Mouse (Mus musculus) embryonic stem cell, embryonic (primary cell): ENCODE results near the gene Fkbp2.

ENCODE experiments used
- CTCF ChIA-PET, 4 experiments: fragments of 300-600 bp in 2 of 4; fragments of 350-600 bp in 2 of 4; sonication (Branson Sonifier 250); formaldehyde crosslinking; loops; one replicate each; lab custom pipeline; 2022; ENCODE audit warnings: inconsistent platforms in 2 of 4; lab: Charles Lee
- POLR2A ChIA-PET, 4 experiments: fragments of 300-600 bp in 2 of 4; fragments of 350-600 bp in 2 of 4; sonication (Branson Sonifier 250); formaldehyde crosslinking; loops; one replicate each; lab custom pipeline; 2022; ENCODE audit warnings: antibody characterized with exemption in 4 of 4, inconsistent platforms in 1 of 4; lab: Charles Lee

The Fkbp2 gene

DNA sequence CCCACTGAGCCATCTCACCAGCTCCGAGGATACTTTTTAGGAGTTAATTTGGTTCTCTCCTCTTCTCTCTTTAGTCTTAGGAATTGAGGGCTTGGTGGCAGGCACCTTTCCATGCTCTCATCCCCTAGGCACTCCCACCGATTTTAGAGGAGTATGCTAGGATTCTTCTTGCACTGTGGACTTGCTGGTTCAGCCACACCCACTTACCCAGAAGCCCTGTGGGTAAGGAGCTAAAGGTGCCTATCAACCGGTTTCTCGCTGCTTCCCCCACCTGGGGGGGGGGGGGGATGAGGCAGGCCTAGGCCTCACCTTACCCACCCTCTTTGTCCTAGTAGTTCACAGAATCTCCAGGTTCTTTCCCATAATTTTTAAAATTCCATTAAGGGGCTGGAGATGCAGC lies 32.6 kb downstream of the Fkbp2 start:
- POLR2A ChIA-PET, result interaction anchor here in 3 of 4 experiments (0.5 to 12.2 kb wide), 25 partner anchors 9 to 1775 kb away, joined by 3 to 134 read pairs (median 3); partner anchors contain the start of genes Cox8a (in 1 of the 3), Esrra (in 1 of the 3), Kcnk4 (in 1 of the 3) and Nudt22 (in 1 of the 3)
- CTCF ChIA-PET, result interaction anchor here in 2 of 4 experiments (0.6 to 1.4 kb wide), 6 partner anchors 11 to 948 kb away, joined by 3 to 7 read pairs (median 4); partner anchors contain the start of gene Kcnk4 (in 1 of the 2)

DNA sequence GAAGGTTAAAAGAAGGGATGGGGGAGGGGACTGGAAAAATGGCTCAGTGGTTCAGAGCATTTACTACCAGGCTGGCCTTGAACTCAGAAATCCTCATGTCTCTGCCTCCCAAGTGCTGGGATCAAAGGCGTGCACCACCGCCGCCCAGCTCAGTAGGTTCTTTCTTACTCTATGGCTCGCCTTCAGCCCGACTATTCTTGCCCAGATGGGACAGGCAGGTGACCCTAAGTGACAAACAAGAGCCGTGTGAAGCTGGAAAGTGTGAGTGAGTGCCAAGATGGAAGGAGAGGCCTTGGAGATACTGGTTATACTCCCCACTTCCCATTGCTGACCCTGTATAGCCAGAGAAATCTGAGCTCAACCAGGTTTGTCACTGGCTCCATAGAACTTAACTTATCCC lies 36.6 kb downstream of the Fkbp2 start:
- ChIA-PET CTCF (interaction anchor here in 2 of 4 experiments (0.7 to 3.4 kb wide), 4 partner anchors 8 to 52 kb away, joined by 3 to 19 read pairs (median 8); partner anchors contain the start of genes Nudt22 (in 1 of the 2) and Trpt1 (in 1 of the 2)), POLR2A (interaction anchor here in 3 of 4 experiments (0.6 to 4.3 kb wide), 13 partner anchors 8 to 449 kb away, joined by 3 to 77 read pairs (median 4); partner anchors contain the start of genes Esrra (in 1 of the 3), Fkbp2 (in 1 of the 3) and Kcnk4 (in 1 of the 3))

DNA sequence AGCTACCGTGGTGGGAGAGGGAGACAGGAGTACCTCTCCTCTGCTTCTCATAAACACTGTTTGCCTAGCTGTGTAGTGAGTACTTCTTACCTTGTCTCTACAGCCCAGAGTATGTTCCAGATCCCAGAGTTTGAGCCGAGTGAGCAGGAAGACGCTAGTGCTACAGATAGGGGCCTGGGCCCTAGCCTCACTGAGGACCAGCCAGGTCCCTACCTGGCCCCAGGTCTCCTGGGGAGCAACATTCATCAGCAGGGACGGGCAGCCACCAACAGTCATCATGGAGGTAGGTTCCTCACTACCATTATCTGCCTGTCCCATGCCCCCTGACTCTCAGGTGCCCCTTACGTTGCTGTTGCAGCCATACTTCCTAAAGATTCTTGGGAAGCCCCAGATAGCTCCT lies 37.5 kb downstream of the Fkbp2 start:
- ChIA-PET POLR2A (interaction anchor here (1.1 to 4.3 kb wide), 25 partner anchors 8 to 544 kb away, joined by 3 to 77 read pairs (median 7); partner anchors contain the start of genes Esrra (in 2 of the 4), Fkbp2 (in 2 of the 4), Kcnk4 (in 1 of the 4) and Plcb3 (in 1 of the 4)), CTCF (interaction anchor here in 2 of 4 experiments (0.6 to 3.4 kb wide), 8 partner anchors 8 to 1429 kb away, joined by 3 to 19 read pairs (median 4); no protein-coding TSS in a partner anchor)

DNA sequence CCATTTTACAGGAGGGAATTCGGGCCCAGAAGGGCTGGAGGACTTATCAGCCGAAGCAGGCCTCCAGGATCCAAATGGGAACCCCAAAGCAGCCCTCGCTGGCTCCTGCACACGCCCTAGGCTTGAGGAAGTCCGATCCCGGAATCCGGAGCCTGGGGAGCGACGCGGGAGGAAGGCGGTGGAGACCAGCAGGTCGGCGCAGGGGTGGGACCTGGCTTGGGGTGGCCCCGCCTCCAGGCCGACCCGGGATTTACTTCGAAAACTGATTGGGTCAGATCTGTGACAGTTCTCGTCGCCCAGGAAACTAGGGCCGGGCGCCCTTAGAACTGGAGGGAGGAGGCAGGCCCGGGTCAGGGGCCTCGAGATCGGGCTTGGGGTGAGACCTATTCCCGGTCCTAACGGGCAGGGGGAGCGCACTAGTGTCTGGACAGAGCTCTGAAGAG lies 38.0 kb downstream of the Fkbp2 start, which contains the start of gene Gpr137:
Gene Gpr137 (minus strand): TSS at position 232 of the 443 bp plus-strand sequence.
- ChIA-PET POLR2A (interaction anchor here (0.9 to 4.3 kb wide), 45 partner anchors 8 to 579 kb away, joined by 3 to 77 read pairs (median 5); partner anchors contain the start of genes Esrra (in 3 of the 4), Fkbp2 (in 3 of the 4), Sf1 (in 2 of the 4) and Catsperz (in 1 of the 4)), CTCF (interaction anchor here in 3 of 4 experiments (0.6 to 3.4 kb wide), 21 partner anchors 8 to 1428 kb away, joined by 3 to 19 read pairs (median 4); partner anchors contain the start of genes Catsperz (in 2 of the 3), Nudt22 (in 1 of the 3) and Trpt1 (in 1 of the 3))

DNA sequence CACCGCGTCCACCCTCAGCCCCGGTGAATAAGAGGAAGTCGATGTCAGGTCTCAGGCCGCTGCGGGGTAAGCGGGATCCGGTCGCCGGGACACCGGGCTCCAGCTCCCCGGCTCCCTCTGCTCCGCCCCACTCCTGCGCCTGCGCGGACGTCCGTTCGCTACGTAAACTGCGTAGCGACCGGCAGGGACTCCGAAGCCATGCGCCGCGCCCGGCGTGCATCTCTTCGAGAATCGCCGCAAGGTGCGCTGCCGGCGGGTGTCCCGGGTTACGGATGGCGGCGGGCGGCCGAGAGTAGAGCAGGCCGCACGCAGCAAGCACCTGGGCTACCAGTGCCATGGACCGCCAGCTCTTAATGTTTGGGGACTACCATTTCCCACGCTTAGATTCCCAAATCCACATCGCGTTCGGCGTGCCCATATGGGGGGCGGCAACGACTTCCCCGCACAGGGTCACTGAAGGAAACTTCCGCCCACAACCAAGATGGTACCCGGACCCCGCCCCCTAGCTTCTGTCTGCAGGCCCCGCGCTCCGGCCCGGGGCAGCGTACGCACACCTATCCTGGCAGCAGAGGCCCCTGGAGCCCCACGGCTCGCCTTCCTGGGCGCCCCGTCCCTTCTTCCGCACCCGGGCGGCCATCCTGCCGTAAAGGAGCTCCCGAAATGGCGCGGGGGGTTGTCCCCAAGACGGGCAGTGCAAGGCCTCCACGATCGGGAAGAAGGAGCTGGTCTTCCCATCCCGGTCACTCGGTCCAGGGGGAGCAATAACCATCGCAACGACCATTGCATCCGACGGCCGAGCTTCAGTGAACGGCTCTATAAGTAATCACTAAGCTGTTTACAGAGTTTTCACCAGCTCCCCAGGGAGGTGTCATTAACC lies 38.7 kb downstream of the Fkbp2 start, which contains the start of gene Bad:
Gene Bad (plus strand): TSS at position 490 of the 877 bp plus-strand sequence.
- POLR2A ChIA-PET, result interaction anchor here (0.6 to 4.3 kb wide), 68 partner anchors 9 to 1781 kb away, joined by 3 to 77 read pairs (median 4); partner anchors contain the start of genes Esrra (in 3 of the 4), Fkbp2 (in 3 of the 4), Stip1 (in 3 of the 4) and Plcb3 (in 2 of the 4)
- CTCF ChIA-PET, result interaction anchor here in 3 of 4 experiments (0.6 to 3.4 kb wide), 25 partner anchors 9 to 495 kb away, joined by 3 to 19 read pairs (median 3); partner anchors contain the start of genes Catsperz (in 2 of the 3), Nudt22 (in 1 of the 3) and Trpt1 (in 1 of the 3)

DNA sequence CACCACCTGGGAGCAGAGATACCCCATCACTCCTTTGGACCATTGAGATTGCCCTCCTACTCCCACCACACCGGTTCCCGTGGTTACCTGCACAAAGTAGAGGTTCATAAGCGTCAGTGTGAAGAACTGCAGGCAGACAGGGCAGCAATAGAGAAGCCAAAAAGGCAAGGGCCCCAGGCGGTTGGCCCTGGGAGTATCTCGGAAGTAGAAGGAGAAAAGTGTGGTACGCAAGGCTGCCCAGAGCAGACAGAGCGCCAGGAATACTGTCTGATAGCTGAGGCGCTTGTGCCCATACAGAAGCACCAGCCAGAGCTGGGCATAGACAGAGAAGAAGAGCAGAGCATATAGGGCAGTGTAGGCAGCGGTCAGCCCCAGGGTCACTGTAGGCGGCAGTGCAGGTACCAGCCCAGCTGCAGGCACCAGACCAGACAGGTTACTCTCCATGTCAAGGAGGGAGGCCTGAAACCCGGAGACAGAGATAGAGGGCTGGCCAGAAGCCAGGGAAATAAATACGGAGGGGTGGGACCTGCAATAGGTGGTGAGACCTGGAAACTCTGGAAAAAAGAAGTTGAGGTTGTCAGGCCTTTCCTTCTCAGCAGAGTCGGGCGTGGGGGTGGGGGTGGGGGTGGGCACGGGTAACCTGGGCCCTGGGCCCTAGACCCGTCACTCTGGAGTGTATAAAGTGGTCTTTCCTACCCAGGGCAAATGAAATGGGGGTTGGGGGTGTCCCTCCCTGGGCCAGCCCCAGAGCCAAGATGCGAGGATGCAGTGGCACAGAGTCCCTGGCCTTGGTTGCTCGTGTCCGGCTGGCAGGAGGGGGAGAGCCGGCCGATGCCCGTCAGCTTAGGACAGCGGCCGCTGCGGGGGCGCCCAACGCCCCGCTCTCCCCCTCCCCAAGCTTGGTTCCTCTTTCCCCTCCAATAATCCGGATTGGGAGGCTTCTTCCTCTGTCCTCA lies 39.6 kb downstream of the Fkbp2 start:
- ChIA-PET CTCF (interaction anchor here in 3 of 4 experiments (0.6 to 3.4 kb wide), 15 partner anchors 9 to 449 kb away, joined by 3 to 19 read pairs (median 5); partner anchors contain the start of gene Catsperz (in 2 of the 3)), POLR2A (interaction anchor here (0.6 to 4.3 kb wide), 49 partner anchors 8 to 1782 kb away, joined by 3 to 77 read pairs (median 4); partner anchors contain the start of genes Stip1 (in 3 of the 4), Esrra (in 2 of the 4), Fkbp2 (in 2 of the 4) and Plcb3 (in 2 of the 4))

DNA sequence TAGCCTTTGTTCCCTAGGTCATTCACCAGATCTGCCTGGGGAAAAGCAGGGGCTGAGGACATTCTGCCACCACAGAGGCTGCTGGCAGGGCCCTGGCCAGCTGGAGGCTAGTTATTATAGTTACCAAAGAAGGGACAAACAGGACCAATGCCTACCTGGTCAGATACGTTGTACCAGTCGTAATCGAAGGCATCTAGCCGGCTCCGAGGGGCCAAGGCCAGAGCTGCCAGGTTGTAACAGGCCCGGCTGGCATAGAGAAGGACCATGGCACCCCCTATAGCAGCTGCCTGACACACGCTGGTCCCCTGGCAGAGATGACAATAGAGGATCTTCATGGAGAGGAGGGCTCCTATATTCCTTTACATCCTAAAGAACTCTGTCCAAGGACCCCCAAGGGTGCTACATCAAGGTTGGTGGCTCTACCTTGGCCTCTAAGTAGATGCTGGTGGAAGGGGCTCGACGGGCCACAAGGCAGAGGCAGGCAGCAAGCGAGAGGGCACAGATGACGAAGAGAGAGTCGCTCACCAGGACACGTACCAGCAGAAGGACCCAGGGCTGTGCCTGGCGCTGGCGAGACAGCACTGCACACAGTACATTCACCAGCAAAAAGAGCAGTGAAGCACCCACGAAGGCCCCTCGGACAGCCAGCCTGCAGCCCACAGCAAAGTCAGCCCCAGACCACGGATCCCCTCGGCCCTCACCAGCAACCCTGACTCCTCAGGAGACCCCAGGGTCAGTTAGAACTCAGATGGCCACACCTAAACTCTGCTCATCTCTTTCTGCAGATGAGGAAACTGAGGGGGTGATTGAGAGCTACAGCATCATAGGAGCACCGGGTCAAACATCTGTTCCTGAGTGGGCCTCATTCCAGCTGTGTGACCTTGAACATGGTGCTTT lies 40.9 kb downstream of the Fkbp2 start:
- POLR2A ChIA-PET, result interaction anchor here in 1 of 4 experiments (3.8 kb wide), 1 partner anchor 12 kb away, joined by 62 read pairs; no protein-coding TSS in a partner anchor

DNA sequence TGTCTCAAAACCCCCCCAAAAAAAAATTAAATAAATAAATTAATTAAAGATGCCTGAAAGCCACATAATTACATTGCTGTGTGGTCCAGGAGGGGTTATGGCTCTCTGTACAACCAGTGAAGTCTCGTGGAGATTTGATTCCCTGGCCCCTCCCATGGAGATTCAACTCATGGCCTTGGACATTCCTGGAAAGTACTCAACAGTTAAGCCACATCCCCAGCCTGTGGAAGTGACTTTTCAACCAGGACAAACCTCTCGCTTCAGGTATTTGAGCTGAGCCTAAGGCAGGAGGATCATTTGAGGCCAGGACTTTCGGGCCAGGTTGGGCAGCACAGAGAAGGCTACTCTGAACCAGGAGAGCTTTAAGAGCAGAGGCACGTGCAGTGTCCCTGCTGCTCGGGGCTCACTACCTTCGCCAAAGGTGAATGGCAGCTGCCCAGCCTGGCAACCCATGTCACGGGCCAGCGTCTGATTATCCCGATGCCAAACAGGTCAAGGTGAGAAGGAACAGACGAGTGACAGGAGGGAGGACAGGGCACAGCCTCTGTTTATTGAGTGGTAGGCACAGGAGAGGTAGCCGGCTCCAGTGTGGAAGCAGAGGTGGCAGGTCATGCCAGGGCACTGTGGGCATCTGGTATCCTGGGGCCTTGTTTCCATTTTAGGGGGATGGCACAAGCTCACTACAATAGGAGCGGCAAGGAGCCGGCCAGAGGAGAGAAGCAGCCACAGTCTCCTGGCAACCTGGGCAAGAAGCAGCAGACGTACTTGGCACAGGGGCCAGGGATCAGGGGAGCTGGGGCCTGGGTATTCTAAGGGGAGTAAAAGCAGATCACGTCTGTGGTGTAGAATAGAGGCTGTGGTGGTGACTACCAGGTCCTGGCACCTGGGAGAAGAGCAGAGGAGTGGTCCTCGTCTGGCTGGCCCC lies 42.5 kb downstream of the Fkbp2 start:
- POLR2A ChIA-PET, result interaction anchor here in 1 of 4 experiments (0.7 to 1.2 kb wide), 2 partner anchors 13 kb away, joined by 3 read pairs; no protein-coding TSS in a partner anchor
- CTCF ChIA-PET, result interaction anchor here in 2 of 4 experiments (0.8 to 1.2 kb wide), 3 partner anchors 14 to 28 kb away, joined by 3 to 4 read pairs (median 4); partner anchors contain the start of gene Trmt112 (in 1 of the 2)

More for the DNA sequence above, 40.9 kb downstream of the Fkbp2 start:
- CTCF ChIA-PET, result no interaction called here

DNA sequence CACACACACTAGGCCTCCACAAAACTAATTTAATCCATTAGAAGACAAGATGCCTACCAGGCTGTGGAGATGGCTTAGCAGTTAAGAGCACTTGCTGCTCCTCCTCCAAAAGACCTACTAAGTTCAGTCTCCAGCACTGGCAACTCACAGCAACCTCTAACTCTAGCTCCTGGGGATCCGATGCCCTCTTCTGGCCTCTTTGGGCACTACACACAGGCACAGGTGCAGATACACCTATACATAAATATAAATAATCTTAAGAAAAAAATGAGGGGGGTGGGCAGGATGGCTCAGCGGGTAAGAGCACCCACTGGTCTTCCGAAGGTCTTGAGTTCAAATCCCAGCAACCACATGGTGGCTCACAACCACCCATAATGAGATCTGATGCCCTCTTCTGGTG lies 44.0 kb downstream of the Fkbp2 start:
- CTCF ChIA-PET, result interaction anchor here (0.5 to 6.1 kb wide), 72 partner anchors 8 to 1767 kb away, joined by 3 to 86 read pairs (median 4); partner anchors contain the start of genes Catsperz (in 3 of the 4), Esrra (in 3 of the 4), Trmt112 (in 2 of the 4) and Fkbp2 (in 1 of the 4)
- POLR2A ChIA-PET, result interaction anchor here (0.6 to 1.9 kb wide), 12 partner anchors 11 to 587 kb away, joined by 3 to 8 read pairs (median 3); partner anchors contain the start of gene Esrra (in 1 of the 4)

DNA sequence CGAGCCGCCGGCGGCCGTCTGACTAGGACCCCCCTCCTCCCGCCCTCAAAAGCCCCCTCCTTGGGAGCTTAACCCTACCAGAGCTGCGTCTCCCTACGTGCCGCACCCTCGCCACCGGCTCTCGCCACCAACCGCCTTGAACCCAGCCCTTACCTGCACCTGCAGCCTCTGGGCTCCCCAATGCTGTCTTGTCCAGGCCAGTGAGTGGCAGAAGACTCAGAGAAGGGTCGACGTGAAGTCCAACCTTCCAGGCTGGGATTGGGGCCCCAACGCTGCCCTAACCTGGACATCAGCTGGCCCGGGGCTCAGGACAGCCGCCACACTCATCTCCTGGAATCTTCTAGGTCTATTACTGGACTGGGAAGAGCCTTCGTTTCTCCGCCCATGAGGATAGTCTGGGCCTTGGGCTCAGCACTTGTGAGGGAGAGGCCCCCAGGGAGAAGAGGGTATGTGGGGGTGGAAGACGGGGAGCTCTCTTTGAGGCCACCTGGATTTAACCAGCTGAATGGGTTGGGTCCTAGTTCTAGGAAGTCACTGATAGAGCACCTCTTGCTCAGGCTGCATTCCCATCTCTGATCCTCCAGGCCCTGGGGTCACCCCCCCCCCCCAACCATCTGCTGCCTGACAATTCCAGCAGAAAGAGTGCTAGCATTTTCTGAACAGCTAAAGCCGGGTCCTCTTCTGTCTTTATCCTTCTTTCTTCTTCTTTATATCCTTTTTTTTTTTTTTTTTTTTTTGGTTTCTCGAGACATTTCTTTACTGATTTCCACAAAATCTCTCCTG lies 45.9 kb downstream of the Fkbp2 start, which contains the start of gene Kcnk4:
Gene Kcnk4 (minus strand): TSS at position 321 of the 783 bp plus-strand sequence.
- CTCF ChIA-PET, result interaction anchor here (0.5 to 6.1 kb wide), 14 partner anchors 10 to 454 kb away, joined by 3 to 86 read pairs (median 6); partner anchors contain the start of genes Esrra (in 3 of the 4) and Catsperz (in 1 of the 4)
- POLR2A ChIA-PET, result interaction anchor here in 3 of 4 experiments (0.6 to 3.8 kb wide), 21 partner anchors 8 to 661 kb away, joined by 3 to 23 read pairs (median 4); partner anchors contain the start of genes Esrra (in 2 of the 3), Bad (in 1 of the 3), Catsperz (in 1 of the 3) and Ccdc88b (in 1 of the 3)

DNA sequence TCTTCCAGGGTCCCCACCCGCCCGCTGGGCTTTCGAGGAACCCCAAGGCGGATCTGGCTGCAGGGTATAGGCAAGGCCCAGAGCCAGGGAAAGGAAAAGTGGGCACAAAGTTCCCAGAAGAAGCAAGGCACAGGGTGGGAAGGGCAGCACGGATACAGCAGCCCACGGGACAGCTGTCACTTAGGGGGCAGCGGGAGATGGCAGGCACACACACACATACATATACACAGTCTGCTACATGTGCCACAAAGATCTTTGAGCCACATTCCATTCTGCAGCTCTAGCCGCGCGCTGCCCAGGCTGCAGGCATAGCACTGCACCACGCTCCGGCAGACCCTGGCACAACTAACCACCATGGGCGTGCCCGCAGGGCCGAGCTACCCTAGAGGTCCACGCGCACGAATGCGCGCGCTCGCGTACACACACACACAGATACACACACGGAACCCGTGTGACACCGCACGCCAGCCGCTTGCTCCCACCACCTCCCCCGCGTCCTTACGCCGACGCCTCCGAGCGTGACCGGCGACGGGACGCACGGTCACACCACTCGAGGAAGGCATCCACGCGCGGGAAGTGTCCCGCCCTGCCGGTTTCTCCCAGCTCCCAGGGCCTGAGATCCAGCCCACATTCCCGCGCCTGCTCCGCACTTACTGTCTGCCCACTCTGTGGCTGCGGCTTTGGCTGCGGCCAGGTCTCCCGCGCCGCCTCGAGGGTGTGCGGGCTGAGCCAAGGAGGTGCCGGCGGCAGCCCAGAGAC lies 46.7 kb downstream of the Fkbp2 start:
- POLR2A ChIA-PET, result interaction anchor here in 2 of 4 experiments (0.8 to 3.8 kb wide), 14 partner anchors 8 to 106 kb away, joined by 3 to 23 read pairs (median 6); partner anchors contain the start of genes Bad (in 2 of the 2), Esrra (in 2 of the 2), Gpr137 (in 2 of the 2) and Catsperz (in 1 of the 2)
- CTCF ChIA-PET, result interaction anchor here in 3 of 4 experiments (0.7 to 6.1 kb wide), 7 partner anchors 9 to 455 kb away, joined by 3 to 86 read pairs (median 4); partner anchors contain the start of genes Esrra (in 3 of the 3) and Catsperz (in 1 of the 3)

DNA sequence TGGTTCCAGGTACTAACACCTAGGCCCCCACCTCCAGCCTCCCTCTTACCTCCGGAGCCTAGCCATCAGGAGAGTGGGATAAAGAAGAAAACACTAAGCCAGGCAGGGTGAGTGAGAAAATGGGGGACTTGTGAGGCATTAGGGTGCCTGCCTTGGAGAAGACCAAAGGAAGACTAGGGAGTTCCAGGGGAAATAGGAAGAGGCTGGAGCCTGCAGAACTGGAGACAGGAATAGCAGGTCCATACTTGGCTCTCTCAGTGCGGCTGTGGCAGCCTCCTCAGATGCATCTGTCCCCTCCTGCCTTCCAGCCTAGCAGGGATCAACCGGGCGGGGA lies 47.2 kb downstream of the Fkbp2 start:
- POLR2A ChIA-PET, result interaction anchor here in 2 of 4 experiments (0.9 to 3.8 kb wide), 9 partner anchors 8 to 107 kb away, joined by 3 to 23 read pairs (median 5); partner anchors contain the start of genes Bad (in 2 of the 2), Gpr137 (in 2 of the 2), Esrra (in 1 of the 2) and Stip1 (in 1 of the 2)

More for the DNA sequence above, 47.2 kb downstream of the Fkbp2 start:
- CTCF ChIA-PET, result interaction anchor here in 1 of 4 experiments (1.1 to 6.1 kb wide), 2 partner anchors 10 to 18 kb away, joined by 4 to 86 read pairs; partner anchors contain the start of genes Catsperz and Esrra
